Mouse (Mus musculus) myocyte (in vitro differentiated cells): ENCODE data around the gene Olfr353. TPM values are rescaled to one million over a fixed set of nuclear protein-coding genes. Genes with fewer than 3 reads are reported as not detected.

Experiments used
- H3K27me3 ChIP-seq: one replicate; pipeline ENCODE4 v1.6.1; 2011; ENCODE audit not compliant: control insufficient read depth, insufficient read depth, insufficient read length
- H3K36me3 ChIP-seq: one replicate; pipeline ENCODE4 v1.6.1; 2011; ENCODE audit not compliant: control insufficient read depth, insufficient read depth
- H3K4me2 ChIP-seq: one replicate; pipeline ENCODE4 v1.6.1; 2011; ENCODE audit warnings: low read depth, control low read depth
- H3K4me3 ChIP-seq: one replicate; pipeline ENCODE4 v1.5.1; 2011; ENCODE audit warnings: mild to moderate bottlenecking, control low read depth, moderate library complexity
- H3K79me2 ChIP-seq: one replicate; pipeline ENCODE4 v1.6.1; 2011; ENCODE audit not compliant: control insufficient read depth, insufficient read depth
- H3ac ChIP-seq: one replicate; pipeline ENCODE4 v1.6.1; 2011; ENCODE audit not compliant: control insufficient read depth, insufficient read length
- CEBPB ChIP-seq: IDR thresholded peaks from 2 replicates; pipeline ENCODE4 v1.6.1; 2011; ENCODE audit warnings: mild to moderate bottlenecking, moderate library complexity; ENCODE audit not compliant: poor library complexity, insufficient read depth, severe bottlenecking
- E2F4 ChIP-seq: IDR thresholded peaks from one replicate; pipeline ENCODE4 v1.6.1; 2011; ENCODE audit warnings: mild to moderate bottlenecking, control low read depth, moderate library complexity; ENCODE audit not compliant: insufficient read depth
- MAX ChIP-seq: IDR thresholded peaks from one replicate; pipeline ENCODE4 v1.6.1; 2011; ENCODE audit warnings: low read depth, mild to moderate bottlenecking, control low read depth
- MYOD1 ChIP-seq, 3 experiments: IDR thresholded peaks; one replicate each; pipeline ENCODE4 v1.6.1; 2011; ENCODE audit warnings: control low read depth in 2 of 3, low read depth in 2 of 3, mild to moderate bottlenecking in 2 of 3, moderate library complexity in 1 of 3; ENCODE audit not compliant: insufficient read length in 2 of 3, control insufficient read depth in 1 of 3
- MYOG ChIP-seq, 3 experiments: IDR thresholded peaks; one replicate each; pipeline ENCODE4 v1.6.1; 2011; ENCODE audit warnings: control low read depth in 2 of 3, low read depth in 2 of 3, mild to moderate bottlenecking in 2 of 3; ENCODE audit not compliant: insufficient read length in 2 of 3, control insufficient read depth in 1 of 3, insufficient read depth in 1 of 3
- POLR2A ChIP-seq: IDR thresholded peaks from one replicate; pipeline ENCODE4 v1.6.1; 2011; ENCODE audit warnings: low read depth, mild to moderate bottlenecking, control low read depth, moderate library complexity; ENCODE audit not compliant: insufficient read length
- POLR2AphosphoS2 ChIP-seq: IDR thresholded peaks from one replicate; pipeline ENCODE4 v1.6.1; 2011; ENCODE audit warnings: low read depth, control low read depth; ENCODE audit not compliant: insufficient read length
- REST ChIP-seq: IDR thresholded peaks from one replicate; pipeline ENCODE4 v1.6.1; 2011; ENCODE audit warnings: mild to moderate bottlenecking, control low read depth, moderate library complexity; ENCODE audit not compliant: insufficient read depth, insufficient read length
- SRF ChIP-seq: IDR thresholded peaks from one replicate; pipeline ENCODE4 v1.6.1; 2011; ENCODE audit warnings: low read depth; ENCODE audit not compliant: control insufficient read depth, insufficient read length
- TCF12 ChIP-seq: IDR thresholded peaks from one replicate; pipeline ENCODE4 v1.6.1; 2011; ENCODE audit warnings: mild to moderate bottlenecking, control low read depth; ENCODE audit not compliant: poor library complexity, insufficient read depth, severe bottlenecking
- TCF3 ChIP-seq: IDR thresholded peaks from one replicate; pipeline ENCODE4 v1.6.1; 2011; ENCODE audit warnings: low read depth, control low read depth; ENCODE audit not compliant: insufficient read length
- USF1 ChIP-seq: IDR thresholded peaks from one replicate; pipeline ENCODE4 v1.6.1; 2011; ENCODE audit warnings: low read depth, mild to moderate bottlenecking, control low read depth, moderate library complexity
- polyA plus RNA-seq: library from polyadenylated mRNA; unstranded; fragments of >200 nt; fragmentation: generic; extraction: Trizol; gene quantifications from one replicate; pipeline ENCODE4 v1.2.1, GENCODE M21; 2012; ENCODE audit warnings: missing spikeins

Olfr353 gene
- not detected for polyA plus RNA-seq

- Histone ChIP-seq H3ac (no peak within 1 kb of the TSS), H3K36me3 (no peaks in the 10 kb centered on the region), H3K27me3 (no peaks in the 10 kb centered on the region), H3K79me2 (no peaks in the 10 kb centered on the region), H3K4me2 (no peak within 1 kb of the TSS), H3K4me3 (no peak within 1 kb of the TSS)
- TF ChIP-seq MAX (no peak), MYOG (IDR thresholded peaks at IDR 0.05; ENCODE audit: control insufficient read depth in 1 of 3, insufficient read depth in 1 of 3, insufficient read length in 2 of 3, low read depth in 2 of 3) (no peak), MYOD1 (IDR thresholded peaks at IDR 0.05; ENCODE audit: control insufficient read depth in 1 of 3, insufficient read length in 2 of 3, low read depth in 2 of 3) (no peak), SRF (no peak), E2F4 (no peak), POLR2AphosphoS2 (no peak), TCF3 (no peak)
Measured at GRCm38 (mm10) chr2:36892836-36893235, at the start of gene Olfr353. TSS of gene Olfr353 (minus strand) at chr2:36892936.

GRCm38 (mm10) chr2:36936821-36937220 is 44.1 kb upstream of the Olfr353 start, which contains the start of gene Olfr356:
TSS of gene Olfr356 (plus strand) at chr2:36937121.
- Histone ChIP-seq H3K79me2 (no peaks in the 10 kb centered on the region), H3K4me2 (no peak within 1 kb of the TSS), H3K36me3 (no peaks in the 10 kb centered on the region), H3K4me3 (no peak within 1 kb of the TSS), H3K27me3 (no peaks in the 10 kb centered on the region), H3ac (no peak within 1 kb of the TSS)
- TF ChIP-seq SRF, result no peak
- TF ChIP-seq MYOD1 (IDR thresholded peaks at IDR 0.05; ENCODE audit: control insufficient read depth in 1 of 3, insufficient read length in 2 of 3, low read depth in 2 of 3), result no peak
- TF ChIP-seq CEBPB, result no peak
- no peak for TF ChIP-seq MYOG (IDR thresholded peaks at IDR 0.05; ENCODE audit: control insufficient read depth in 1 of 3, insufficient read depth in 1 of 3, insufficient read length in 2 of 3, low read depth in 2 of 3)
- no peak for TF ChIP-seq TCF12
- no peak for TF ChIP-seq USF1
- TF ChIP-seq POLR2A, result no peak
- no peak for TF ChIP-seq POLR2AphosphoS2
- TF ChIP-seq MAX, result no peak
- no peak for TF ChIP-seq E2F4
- no peak for TF ChIP-seq TCF3
- TF ChIP-seq REST, result no peak

GRCm38 (mm10) chr2:36928797-36929196 is 36.1 kb upstream of the Olfr353 start, which contains the start of gene Olfr355:
TSS of gene Olfr355 (minus strand) at chr2:36928897.
- no peak for TF ChIP-seq SRF
- TF ChIP-seq MYOD1 (IDR thresholded peaks at IDR 0.05; ENCODE audit: control insufficient read depth in 1 of 3, insufficient read length in 2 of 3, low read depth in 2 of 3), result no peak
- no peak for TF ChIP-seq USF1
- TF ChIP-seq REST, result no peak
- TF ChIP-seq CEBPB, result no peak
- no peak for TF ChIP-seq E2F4
- TF ChIP-seq TCF12, result no peak
- TF ChIP-seq POLR2A, result no peak
- TF ChIP-seq MAX, result no peak
- no peak for TF ChIP-seq POLR2AphosphoS2
- TF ChIP-seq MYOG (IDR thresholded peaks at IDR 0.05; ENCODE audit: control insufficient read depth in 1 of 3, insufficient read depth in 1 of 3, insufficient read length in 2 of 3, low read depth in 2 of 3), result no peak
- TF ChIP-seq TCF3, result no peak
- Histone ChIP-seq H3K27me3 (no peaks in the 10 kb centered on the region), H3ac (no peak within 1 kb of the TSS)

GRCm38 (mm10) chr2:36905380-36905779 is 12.6 kb upstream of the Olfr353 start, which contains the start of gene Olfr354:
TSS of gene Olfr354 (plus strand) at chr2:36905680.
- Histone ChIP-seq H3K36me3 (no peaks in the 10 kb centered on the region), H3ac (no peak within 1 kb of the TSS), H3K27me3 (no peaks in the 10 kb centered on the region), H3K4me2 (no peak within 1 kb of the TSS), H3K4me3 (no peak within 1 kb of the TSS), H3K79me2 (no peaks in the 10 kb centered on the region)
- no peak for TF ChIP-seq POLR2A
- no peak for TF ChIP-seq CEBPB
- no peak for TF ChIP-seq REST
- no peak for TF ChIP-seq TCF3
- TF ChIP-seq SRF, result no peak
- TF ChIP-seq POLR2AphosphoS2, result no peak
- TF ChIP-seq TCF12, result no peak
- no peak for TF ChIP-seq USF1
- TF ChIP-seq MAX, result no peak
- no peak for TF ChIP-seq E2F4
- no peak for TF ChIP-seq MYOD1 (IDR thresholded peaks at IDR 0.05; ENCODE audit: control insufficient read depth in 1 of 3, insufficient read length in 2 of 3, low read depth in 2 of 3)
- TF ChIP-seq MYOG (IDR thresholded peaks at IDR 0.05; ENCODE audit: control insufficient read depth in 1 of 3, insufficient read depth in 1 of 3, insufficient read length in 2 of 3, low read depth in 2 of 3), result no peak

More at GRCm38 (mm10) chr2:36928797-36929196, 36.1 kb upstream of the Olfr353 start, which contains the start of gene Olfr355:
- Histone ChIP-seq H3K4me3 (no peak within 1 kb of the TSS), H3K79me2 (no peaks in the 10 kb centered on the region), H3K36me3 (no peaks in the 10 kb centered on the region), H3K4me2 (no peak within 1 kb of the TSS)

- Histone ChIP-seq H3K27me3 (no peaks in the 10 kb centered on the region), H3K4me2 (no peak overlapping the region), H3K4me3 (no peak overlapping the region), H3K36me3 (no peaks in the 10 kb centered on the region), H3ac (no peak overlapping the region), H3K79me2 (no peaks in the 10 kb centered on the region)
- TF ChIP-seq TCF3, result no peak
- TF ChIP-seq TCF12, result no peak
Measured at GRCm38 (mm10) chr2:36897114-36897513, 4.4 kb upstream of the Olfr353 start.
